Mouse (Mus musculus) left cerebral cortex, postnatal 4 days (tissue): ENCODE measurements around the gene Gm8180. TPM values are rescaled to one million over a fixed set of nuclear protein-coding genes. Genes with fewer than 3 reads are reported as not detected.
"Not testable (repeated sequence)": the region's sequence is repeated elsewhere in the genome, so short reads cannot be mapped to it uniquely, and the experiment has no call there.

ENCODE experiments used
- DNase-seq: peaks from one replicate; pipeline ENCODE4 v3.0.0-alpha.2; 2022
- intact Hi-C: fragments of 180-260 bp; cut with DNase I; formaldehyde crosslinking; loops from one replicate; pipeline ENCODE4 v1.15.1; 2025
- total RNA-seq, 2 experiments: library from RNA; stranded (reverse); gene quantifications; 2 replicates each; pipeline ENCODE4 v1.2.3; 2021

The Gm8180 gene
- not detected for total RNA-seq

DNA sequence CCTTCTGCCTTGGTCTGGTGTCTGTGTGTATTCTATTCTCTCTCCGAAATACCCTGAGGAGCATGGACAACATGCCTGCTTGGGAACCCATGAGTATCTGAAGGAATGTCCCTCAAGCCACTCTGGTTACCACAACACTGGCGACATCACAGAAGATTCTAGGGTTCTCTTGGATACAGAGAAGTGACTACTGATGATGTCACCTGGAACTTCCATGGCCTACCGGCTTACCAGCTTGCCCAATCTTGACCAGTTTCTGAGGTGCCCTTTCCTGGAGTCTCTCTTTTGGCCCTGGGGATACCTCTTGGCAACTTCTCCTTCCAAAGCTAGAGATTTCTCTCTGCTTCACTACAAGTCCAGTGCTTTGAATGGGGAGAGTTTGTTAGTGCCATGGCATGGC lies at the start of gene Gm8180:
Gm8180 (minus strand) TSS at position 101 of the 400 bp plus-strand sequence.
- DNase-seq, intact Hi-C loops: not testable (repeated sequence)

DNA sequence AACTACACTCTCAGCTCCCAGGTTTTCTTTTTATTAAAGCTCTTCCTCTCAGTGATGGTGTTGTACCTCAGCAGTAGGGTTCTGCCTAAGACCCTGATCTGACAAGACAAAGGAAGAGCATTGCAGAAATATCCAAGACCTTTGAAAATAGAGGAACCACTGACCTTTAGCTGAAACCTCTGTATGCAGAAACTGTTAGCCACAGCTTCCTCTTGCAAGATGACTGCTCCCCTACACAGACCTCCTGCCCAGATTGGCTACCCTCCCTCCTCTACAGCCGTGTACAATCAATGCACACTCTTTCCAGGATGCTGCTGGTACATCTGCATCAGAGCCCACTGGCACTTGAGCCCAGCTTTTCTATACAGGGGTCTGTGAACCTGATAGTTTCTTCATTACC lies 45.8 kb upstream of the Gm8180 start:
- DNase-seq, intact Hi-C loops: not testable (repeated sequence)

DNA sequence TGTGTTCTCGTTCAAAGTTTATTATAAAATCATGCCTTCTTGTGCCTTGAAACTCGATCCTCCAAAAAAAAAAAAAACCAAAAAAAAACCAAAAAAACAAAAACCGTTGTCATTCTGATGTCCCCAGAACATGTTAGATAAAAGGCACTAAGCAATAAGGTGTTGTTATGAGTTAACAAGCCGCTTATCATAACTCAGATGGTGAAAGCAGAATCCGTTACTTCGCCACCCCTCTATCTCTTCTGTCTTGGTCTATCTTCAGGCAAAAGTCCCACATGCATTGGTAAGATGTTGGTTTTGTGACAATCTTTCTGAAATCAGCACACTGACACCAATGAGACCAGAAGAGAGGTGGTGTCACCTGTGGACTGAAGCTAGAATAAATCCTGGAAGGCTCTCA lies 39.6 kb upstream of the Gm8180 start:
- DNase-seq, intact Hi-C loops: not testable (repeated sequence)

DNA sequence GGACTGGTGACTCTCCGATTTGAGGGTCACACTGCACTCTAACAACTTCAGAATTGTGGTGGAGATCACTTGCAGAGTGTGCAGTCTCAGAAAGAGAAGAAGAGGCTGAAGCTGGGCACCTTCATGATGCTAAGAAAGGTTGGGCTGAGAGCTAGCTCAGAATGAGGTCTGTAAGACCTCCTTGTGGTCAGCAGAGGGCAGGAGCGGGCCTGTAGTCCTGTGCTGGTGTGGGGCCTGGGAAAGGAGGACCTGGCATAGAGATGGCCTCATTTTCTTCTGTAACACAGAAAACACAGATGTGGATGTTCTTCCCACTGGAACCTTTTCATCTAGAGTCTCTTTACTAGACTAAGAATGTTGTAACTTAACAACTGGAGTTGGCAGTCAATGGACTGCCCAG lies 37.3 kb upstream of the Gm8180 start:
- DNase-seq, intact Hi-C loops: not testable (repeated sequence)

DNA sequence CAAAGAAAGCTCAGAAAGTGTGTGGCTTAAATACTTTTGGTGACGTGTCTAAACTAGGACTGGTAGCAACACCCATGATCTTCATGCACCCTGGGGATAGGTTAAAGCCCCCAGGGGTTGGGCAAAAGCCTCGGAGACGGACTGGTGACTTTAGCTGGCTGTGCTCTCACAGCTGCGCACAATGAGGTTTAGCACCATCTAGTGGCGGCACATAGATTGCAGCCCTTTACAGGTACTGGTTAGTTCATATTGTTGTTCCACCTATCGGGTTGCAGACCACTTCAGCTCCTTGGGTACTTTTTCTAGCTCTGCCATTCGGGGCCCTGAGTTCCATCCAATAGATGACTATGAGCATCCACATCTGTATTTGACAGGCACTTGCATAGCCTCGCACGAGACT lies 27.9 kb upstream of the Gm8180 start:
- intact Hi-C loops: not testable (repeated sequence)
- DNase-seq: peak; percentile 17

DNA sequence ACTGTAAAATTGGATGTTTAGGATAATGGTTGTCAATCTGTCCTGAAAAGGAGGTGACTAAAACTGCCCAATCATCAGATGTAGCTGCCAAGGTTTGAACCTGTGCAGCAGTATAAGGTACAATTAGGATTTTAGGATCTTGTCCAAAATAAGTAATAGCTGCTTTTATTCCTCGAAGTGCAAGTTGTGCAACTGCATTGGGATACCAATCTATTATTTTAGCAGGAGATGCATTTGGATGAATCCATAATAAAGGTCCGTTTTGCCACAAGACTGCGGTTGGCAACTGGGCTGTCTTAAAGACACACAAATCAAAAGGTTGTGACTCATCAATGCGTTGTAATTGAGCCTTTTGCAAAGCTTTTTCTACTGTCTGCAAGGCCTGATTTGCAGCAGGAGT lies 23.6 kb upstream of the Gm8180 start:
- DNase-seq, intact Hi-C loops: not testable (repeated sequence)

DNA sequence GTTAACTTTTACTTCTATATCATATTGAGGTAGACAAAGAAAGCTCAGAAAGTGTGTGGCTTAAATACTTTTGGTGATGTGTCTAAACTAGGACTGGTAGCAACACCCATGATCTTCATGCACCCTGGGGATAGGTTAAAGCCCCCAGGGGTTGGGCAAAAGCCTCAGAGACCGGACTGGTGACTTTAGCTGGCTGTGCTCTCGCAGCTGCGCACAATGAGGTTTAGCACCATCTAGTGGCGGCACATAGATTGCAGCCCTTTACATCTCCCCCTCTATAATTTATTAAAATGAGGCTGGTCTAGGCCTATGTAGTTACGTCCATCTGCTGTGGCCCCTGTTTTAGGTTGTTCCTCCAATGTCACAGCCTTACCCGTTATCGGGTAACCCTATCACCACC lies 19.9 kb upstream of the Gm8180 start:
- intact Hi-C loops, DNase-seq: not testable (repeated sequence)

DNA sequence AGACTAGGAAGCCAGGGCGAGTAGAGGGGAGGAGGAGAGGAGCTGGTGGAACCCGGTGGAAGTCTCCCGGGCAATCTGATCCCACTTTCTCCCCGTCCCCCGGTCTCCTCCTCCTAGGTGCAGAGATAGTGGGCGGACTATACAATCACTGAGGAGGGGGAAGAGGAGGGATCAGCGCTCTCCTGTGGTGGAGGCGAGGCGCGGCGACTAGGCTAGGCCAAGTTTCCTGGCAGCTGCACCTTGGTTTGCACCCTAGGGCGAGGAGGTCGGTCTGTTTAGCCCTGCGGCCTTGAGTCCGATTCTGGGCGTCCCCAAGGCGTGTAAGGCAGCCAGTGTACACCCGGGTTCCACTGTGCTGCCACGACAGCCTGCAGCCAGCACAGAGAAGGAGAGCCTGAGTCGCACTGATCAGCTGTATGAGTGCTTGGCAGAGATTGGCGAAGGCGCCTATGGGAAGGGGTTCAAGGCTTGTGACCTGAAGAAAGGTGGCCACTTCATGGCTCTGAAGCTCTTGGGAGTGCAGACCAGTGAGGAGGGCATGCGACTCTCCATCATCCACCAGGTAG lies 12.4 kb upstream of the Gm8180 start:
- DNase-seq, intact Hi-C loops: not testable (repeated sequence)

DNA sequence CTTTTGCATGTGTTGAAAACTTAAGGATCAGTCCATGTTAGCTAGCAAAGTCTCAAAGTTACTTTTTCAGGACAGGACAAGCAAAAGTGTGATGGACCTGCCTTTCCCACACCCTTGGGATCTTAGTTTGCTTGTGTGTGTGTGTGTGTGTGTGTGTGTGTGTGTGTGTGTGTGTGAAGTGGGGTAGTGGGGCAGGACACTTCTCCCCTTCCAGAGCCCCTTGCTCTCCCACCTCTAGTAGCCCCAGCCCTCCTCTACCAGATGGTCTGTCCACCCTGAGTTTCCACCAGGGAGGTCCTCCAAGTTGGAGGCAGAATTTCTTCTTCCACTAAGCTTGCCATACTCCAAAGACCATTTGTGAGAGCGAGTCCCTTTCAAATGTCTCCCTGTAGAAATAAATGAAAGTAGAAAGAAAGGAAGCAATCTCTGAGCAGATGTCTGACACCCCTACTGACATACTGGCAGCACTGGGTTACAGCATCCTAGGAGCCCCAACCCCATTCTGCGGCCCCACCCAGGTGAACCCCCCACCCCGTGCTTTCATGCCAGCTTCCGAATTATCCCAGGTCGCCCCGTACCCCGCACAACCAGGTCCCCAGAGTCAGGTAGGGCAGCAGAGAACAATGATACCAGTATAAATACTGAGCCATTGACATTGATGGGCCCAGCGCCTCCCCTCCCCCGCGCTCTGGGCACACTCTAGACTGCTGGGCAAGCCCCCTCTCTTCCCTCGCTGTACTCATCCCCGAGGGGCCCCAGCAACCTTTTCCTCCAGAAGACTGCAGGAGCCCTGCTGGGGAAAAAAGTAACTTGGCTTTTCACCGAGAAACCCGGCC lies 11.7 kb upstream of the Gm8180 start:
- intact Hi-C loops: no loop called here
- no peak for DNase-seq

DNA sequence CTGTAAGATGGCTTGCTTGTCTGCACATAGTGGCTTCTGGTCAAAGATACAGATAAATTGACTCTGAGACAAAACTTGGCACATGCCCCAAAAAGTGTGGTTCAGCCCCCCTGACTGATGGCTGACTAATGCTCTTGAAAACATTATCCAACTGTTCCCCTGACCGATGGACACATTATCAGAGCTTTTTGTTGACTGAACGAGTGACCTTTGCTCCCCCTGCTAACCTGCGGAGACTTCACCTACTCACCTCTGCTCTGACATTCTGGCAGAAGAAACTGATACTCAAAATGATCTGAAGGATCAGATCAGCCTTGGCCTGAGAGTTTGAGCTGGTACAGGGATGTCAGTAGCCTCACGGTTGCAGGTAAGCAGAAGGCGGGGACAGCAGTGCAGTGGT lies 9.3 kb upstream of the Gm8180 start:
- intact Hi-C loops, DNase-seq: not testable (repeated sequence)

DNA sequence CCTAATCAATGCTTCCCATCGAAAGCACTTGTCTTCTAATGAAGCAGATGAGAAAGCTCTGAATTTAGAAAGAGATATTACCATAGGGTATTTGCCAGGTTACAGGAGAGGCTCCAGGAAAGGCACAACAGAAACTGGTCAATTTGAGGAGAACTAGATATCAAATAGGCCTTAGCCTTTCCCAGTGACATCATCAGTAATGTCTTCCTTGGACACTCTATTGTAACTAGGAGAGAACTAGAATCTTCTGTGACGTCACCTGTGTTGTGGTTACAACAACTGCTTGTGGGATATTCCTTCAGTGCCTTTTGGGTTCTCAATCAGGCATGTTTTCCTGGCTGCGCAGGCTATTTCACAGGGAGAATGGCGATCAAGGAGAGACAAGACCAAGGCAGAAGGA lies 37.0 kb downstream of the Gm8180 start, which contains the start of gene Gm6526:
Gm6526 (plus strand) TSS at position 301 of the 400 bp plus-strand sequence.
- DNase-seq, intact Hi-C loops: not testable (repeated sequence)

Other genes with a start within 250 kb of the Gm8180 start
- gene Gm5799, start 241.2 kb downstream of the Gm8180 start, total RNA-seq: under 1 TPM; 0.34 to 0.74 TPM
- not detected for gene Gm17654, start 205.6 kb downstream of the Gm8180 start, total RNA-seq
- not detected for gene Gm10375, start 176.7 kb downstream of the Gm8180 start, total RNA-seq
- not detected for gene Gm8165, start 107.5 kb downstream of the Gm8180 start, total RNA-seq
- gene Gm7324, start 86.9 kb downstream of the Gm8180 start, total RNA-seq: 1 to 10 TPM; 2.7 to 2.8 TPM
- gene Gm16506, start 57.3 kb downstream of the Gm8180 start, total RNA-seq: not detected
- not detected for gene Gm6526, start 36.9 kb downstream of the Gm8180 start, total RNA-seq
- gene Ear1, start 90.8 kb upstream of the Gm8180 start, total RNA-seq: not detected
- gene Ear10, start 138.8 kb upstream of the Gm8180 start, total RNA-seq: not detected
- gene Gm8113, start 140.6 kb upstream of the Gm8180 start, total RNA-seq: under 1 TPM; 0.77 to 0.78 TPM
- gene Ang5, start 172.3 kb upstream of the Gm8180 start, total RNA-seq: not detected
- not detected for gene Ang6, start 217.5 kb upstream of the Gm8180 start, total RNA-seq